Mouse (Mus musculus) liver, embryonic 11.5 days (tissue): ENCODE data around the gene Snx17. TPM values are rescaled to one million over a fixed set of nuclear protein-coding genes. Genes with fewer than 3 reads are reported as not detected.

Experiments used
- ATAC-seq: fragments of 200-750 bp; cut with Nextera tagmentation; replicated peaks from 2 replicates; pipeline ENCODE4 v1.8.0; 2017; ENCODE audit warnings: moderate number of reproducible peaks, mild to moderate bottlenecking, moderate TSS enrichment, moderate library complexity; ENCODE audit not compliant: low FRiP score
- DNase-seq: peaks from one replicate; pipeline ENCODE4 v3.0.0-alpha.2; 2017; ENCODE audit warnings: low spot score
- H3K27ac ChIP-seq: fragments of 300-500 bp; sonication (generic); 2 replicates; pipeline ENCODE4 v1.5.1; 2014; ENCODE audit warnings: mild to moderate bottlenecking, low read depth, low read length, control low read depth
- H3K27me3 ChIP-seq: fragments of 300-500 bp; sonication (generic); replicated peaks from 2 replicates; pipeline ENCODE4 v1.6.1; 2014; ENCODE audit warnings: low read length, mixed read lengths; ENCODE audit not compliant: control insufficient read depth, insufficient read depth
- H3K36me3 ChIP-seq: fragments of 300-500 bp; sonication (generic); 2 replicates; pipeline ENCODE4 v1.6.1; 2014; ENCODE audit warnings: mild to moderate bottlenecking, low read length, moderate library complexity, mixed read lengths; ENCODE audit not compliant: control insufficient read depth, insufficient read depth
- H3K4me1 ChIP-seq: fragments of 300-500 bp; sonication (generic); replicated peaks from 2 replicates; pipeline ENCODE4 v1.6.1; 2014; ENCODE audit warnings: low read length, mixed read lengths; ENCODE audit not compliant: control insufficient read depth, insufficient read depth
- H3K4me2 ChIP-seq: fragments of 300-500 bp; sonication (generic); 2 replicates; pipeline ENCODE4 v1.6.1; 2014; ENCODE audit warnings: mild to moderate bottlenecking, control low read depth, moderate library complexity
- H3K4me3 ChIP-seq: fragments of 300-500 bp; sonication (generic); 2 replicates; pipeline ENCODE4 v1.5.1; 2014; ENCODE audit warnings: low read depth, low read length, control low read depth
- H3K9ac ChIP-seq: fragments of 300-500 bp; sonication (generic); 2 replicates; pipeline ENCODE4 v1.6.1; 2014; ENCODE audit warnings: low read depth, low read length, control low read depth
- H3K9me3 ChIP-seq: fragments of 300-500 bp; sonication (generic); 2 replicates; pipeline ENCODE4 v1.6.1; 2016; ENCODE audit warnings: low read length, inconsistent platforms, mixed read lengths; ENCODE audit not compliant: control insufficient read depth
- WGBS: fragments of 180-500 bp; shearing (Covaris S2); extraction: QIAGEN DNeasy Blood & Tissue Kit; methylation state at CpG from one replicate; pipeline ENCODE4 v1.1.7; 2014; 5-methylcytosine and 5-hydroxymethylcytosine counted together
- polyA plus RNA-seq: library from polyadenylated mRNA; unstranded; fragments of >200 nt; fragmentation: Nextera tagmentation; extraction: Ambion mirVana; gene quantifications from 2 replicates; pipeline ENCODE4 v1.2.1, GENCODE M21; 2014

Snx17 gene
- polyA plus RNA-seq, 1 experiment from 2014 or later, result 87.6 TPM

- ATAC-seq (no peak), DNase-seq (no peak)
- peak overlapping the region; percentile 80 for H3K4me3 ChIP-seq
- peak overlapping the region; percentile 87 for H3K4me2 ChIP-seq
- no peaks in the 10 kb centered on the region for H3K9me3 ChIP-seq
- 8% methylated on average over 25 of the region's 25 CpGs for WGBS
- peak overlapping the region; percentile 65 for H3K27ac ChIP-seq
- H3K36me3 ChIP-seq, result peaks cover 55% of the 10 kb centered on the region
- H3K27me3 ChIP-seq, result no peaks in the 10 kb centered on the region
- peaks cover 13% of the 10 kb centered on the region for H3K4me1 ChIP-seq
- peak overlapping the region; percentile 85 for H3K9ac ChIP-seq
Measured at GRCm38 (mm10) chr5:31193631-31194281, 729 bp downstream of the Snx17 start.

- Histone ChIP-seq H3K27ac (no peak overlapping the region), H3K4me1 (peaks cover 13% of the 10 kb centered on the region), H3K9me3 (no peaks in the 10 kb centered on the region), H3K36me3 (peaks cover 59% of the 10 kb centered on the region), H3K4me2 (peak overlapping the region; percentile 87), H3K9ac (peak overlapping the region; percentile 2; the same call in 1 of the 2 replicates), H3K27me3 (no peaks in the 10 kb centered on the region), H3K4me3 (peak overlapping the region; percentile 80)
- no peak for DNase-seq
- 91% methylated on average over 16 of the region's 16 CpGs for WGBS
- no peak for ATAC-seq
Measured at GRCm38 (mm10) chr5:31194486-31195485, 1.8 kb downstream of the Snx17 start.

GRCm38 (mm10) chr5:31195671-31196070 lies 2.6 kb downstream of the Snx17 start:
- peaks cover 5% of the 10 kb centered on the region for H3K9me3 ChIP-seq
- H3K4me1 ChIP-seq, result peaks cover 18% of the 10 kb centered on the region
- H3K9ac ChIP-seq, result no peak overlapping the region
- H3K36me3 ChIP-seq, result peaks cover 59% of the 10 kb centered on the region
- no peak overlapping the region for H3K4me2 ChIP-seq
- no peaks in the 10 kb centered on the region for H3K27me3 ChIP-seq
- DNase-seq (no peak), ATAC-seq (no peak)
- no peak overlapping the region for H3K4me3 ChIP-seq
- WGBS, result 93% methylated on average over 4 of the region's 4 CpGs
- no peak overlapping the region for H3K27ac ChIP-seq

GRCm38 (mm10) chr5:31196207-31196606 lies 3.2 kb downstream of the Snx17 start:
- Histone ChIP-seq H3K27ac (no peak overlapping the region), H3K4me1 (peaks cover 22% of the 10 kb centered on the region), H3K9me3 (peaks cover 5% of the 10 kb centered on the region), H3K4me2 (no peak overlapping the region), H3K9ac (no peak overlapping the region), H3K27me3 (no peaks in the 10 kb centered on the region), H3K36me3 (peaks cover 54% of the 10 kb centered on the region), H3K4me3 (no peak overlapping the region)
- no peak for ATAC-seq
- 90% methylated on average over 10 of the region's 10 CpGs for WGBS
- no peak for DNase-seq

- Histone ChIP-seq H3K27ac (no peak overlapping the region), H3K36me3 (peaks cover 52% of the 10 kb centered on the region), H3K4me1 (peaks cover 20% of the 10 kb centered on the region), H3K4me3 (no peak overlapping the region), H3K9ac (no peak overlapping the region), H3K4me2 (no peak overlapping the region), H3K27me3 (no peaks in the 10 kb centered on the region), H3K9me3 (peaks cover 5% of the 10 kb centered on the region)
- DNase-seq (no peak), ATAC-seq (no peak)
- 94% methylated on average over 12 of the region's 12 CpGs for WGBS
Measured at GRCm38 (mm10) chr5:31197072-31197471, 4.0 kb downstream of the Snx17 start.

- WGBS, result 82% methylated on average over 9 of the region's 9 CpGs
Measured at GRCm38 (mm10) chr5:31198170-31198569, 5.1 kb downstream of the Snx17 start.

GRCm38 (mm10) chr5:31198616-31199320 lies 5.7 kb downstream of the Snx17 start:
- Histone ChIP-seq H3K36me3 (peaks cover 63% of the 10 kb centered on the region), H3K4me3 (no peak overlapping the region), H3K9ac (no peak overlapping the region; the same call in 1 of the 2 replicates), H3K4me1 (peaks cover 29% of the 10 kb centered on the region), H3K4me2 (no peak overlapping the region), H3K27ac (no peak overlapping the region), H3K27me3 (no peaks in the 10 kb centered on the region), H3K9me3 (peaks cover 5% of the 10 kb centered on the region)
- DNase-seq (no peak), ATAC-seq (no peak)
- WGBS, result 84% methylated on average over 5 of the region's 5 CpGs

More at GRCm38 (mm10) chr5:31198170-31198569, 5.1 kb downstream of the Snx17 start:
- H3K4me2 ChIP-seq, result no peak overlapping the region
- H3K4me1 ChIP-seq, result peaks cover 28% of the 10 kb centered on the region
- DNase-seq (no peak), ATAC-seq (no peak)
- peaks cover 5% of the 10 kb centered on the region for H3K9me3 ChIP-seq
- no peak overlapping the region for H3K9ac ChIP-seq
- no peaks in the 10 kb centered on the region for H3K27me3 ChIP-seq
- no peak overlapping the region for H3K27ac ChIP-seq
- no peak overlapping the region for H3K4me3 ChIP-seq
- H3K36me3 ChIP-seq, result peaks cover 58% of the 10 kb centered on the region

- Histone ChIP-seq H3K27ac (no peak overlapping the region; the same call in 1 of the 2 replicates), H3K9me3 (peaks cover 5% of the 10 kb centered on the region), H3K4me3 (no peak overlapping the region), H3K9ac (no peak overlapping the region; the same call in 1 of the 2 replicates), H3K27me3 (no peaks in the 10 kb centered on the region), H3K4me1 (peaks cover 25% of the 10 kb centered on the region), H3K36me3 (peaks cover 68% of the 10 kb centered on the region), H3K4me2 (no peak overlapping the region)
- WGBS, result 92% methylated on average over 19 of the region's 19 CpGs
- DNase-seq (no peak), ATAC-seq (no peak)
Measured at GRCm38 (mm10) chr5:31199321-31199892, 6.4 kb downstream of the Snx17 start.
